Mouse (Mus musculus) spleen, postnatal 14 days (tissue): ENCODE measurements around the gene Plekha8.

Source experiments
- DNase-seq, 2 experiments: peaks; one replicate each; pipeline ENCODE4 v3.0.0; 2021 to 2022; ENCODE audit warnings: low spot score in 2 of 2

Gene Plekha8

DNA sequence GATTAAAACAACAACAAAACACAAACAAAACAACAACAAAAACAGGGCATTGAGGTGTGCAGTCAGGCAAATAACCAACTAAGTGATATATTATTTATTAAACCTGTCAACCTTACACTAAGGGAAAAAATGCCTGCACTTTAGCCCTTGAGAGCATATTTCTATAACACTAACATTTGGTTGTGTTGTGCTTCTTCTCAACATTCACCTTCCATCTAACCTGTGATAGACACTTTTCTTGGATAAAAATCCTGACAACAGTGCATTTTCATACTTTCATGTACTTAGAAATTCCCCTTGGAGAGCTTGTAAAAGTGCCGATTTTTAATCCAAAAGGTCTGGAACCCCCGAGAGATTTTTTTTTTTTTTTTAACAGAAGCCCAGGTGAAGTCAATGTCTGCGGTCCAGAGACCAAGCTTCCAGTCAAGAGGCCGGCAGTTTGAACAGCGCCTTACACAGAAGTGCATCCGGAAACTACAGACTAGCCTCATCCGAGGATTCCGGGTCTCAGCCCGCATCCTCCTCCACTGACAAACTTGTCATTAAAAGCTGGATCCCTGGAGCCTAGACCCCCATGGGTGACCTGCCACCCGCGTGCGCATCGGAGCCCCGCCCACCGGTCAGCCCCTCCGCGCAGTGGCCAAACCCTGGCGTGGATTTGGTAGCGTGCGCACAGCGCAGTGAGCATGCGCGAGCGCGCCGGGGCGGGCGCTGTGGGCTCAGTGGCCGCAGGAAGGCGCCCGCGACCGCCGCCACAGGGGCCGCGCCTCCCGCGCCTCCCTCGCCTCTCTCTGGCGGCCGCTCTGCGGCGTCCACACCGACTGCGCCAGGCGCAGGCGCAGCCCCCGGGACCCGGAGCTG, at the start of gene Plekha8:
Gene Plekha8, plus strand, starts transcription at position 643 of the 861 bp plus-strand sequence.
- peak; percentile 67 to 79 for DNase-seq

- DNase-seq: no peak
Observed at GRCm38 (mm10) chr6:54548314-54549019, 46.4 kb upstream of the Plekha8 start.

DNA sequence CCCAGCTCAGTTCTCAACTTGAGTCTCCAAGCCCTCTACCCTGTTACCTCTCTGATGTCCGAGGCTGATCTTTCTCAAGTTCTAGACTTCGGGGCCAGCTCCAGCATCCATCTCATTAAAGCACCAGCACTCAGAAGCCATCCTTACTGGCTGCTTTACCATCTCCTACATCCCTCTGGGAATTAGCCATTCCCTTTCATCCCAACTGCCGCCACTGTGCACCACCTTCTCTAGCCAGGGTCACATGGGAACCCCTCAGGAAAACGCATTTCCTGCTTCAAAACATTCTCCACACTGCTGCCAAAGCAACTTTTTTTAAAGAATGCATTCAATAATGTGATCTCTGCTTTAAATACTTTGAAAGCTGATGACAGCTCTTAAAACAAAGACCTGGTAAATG, 45.6 kb upstream of the Plekha8 start:
- no peak for DNase-seq

DNA sequence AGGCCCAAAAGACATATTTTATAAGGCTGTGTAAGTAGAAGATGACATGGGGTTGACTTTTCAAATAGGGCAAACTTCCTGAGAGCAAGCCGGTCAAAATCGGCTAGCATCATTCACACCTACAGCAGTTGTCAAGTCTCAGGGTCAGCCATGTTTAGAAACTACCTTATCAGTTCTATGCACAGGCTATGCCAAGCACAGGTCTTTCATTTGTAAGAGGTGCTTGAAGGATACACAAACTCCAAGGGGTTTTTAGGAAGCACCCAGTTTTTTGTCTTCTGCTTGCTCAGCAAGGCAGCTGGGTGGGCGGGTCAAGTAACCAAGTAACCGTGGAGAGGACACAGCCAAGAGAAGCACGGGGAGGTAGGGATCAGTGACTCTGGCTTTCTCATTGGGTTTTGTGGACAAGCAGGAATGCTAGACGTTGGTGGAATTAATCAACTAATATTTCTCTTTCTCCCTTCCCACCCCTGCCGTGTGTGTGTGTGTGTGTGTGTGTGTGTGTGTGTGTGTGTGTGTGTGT, 44.0 kb upstream of the Plekha8 start:
- DNase-seq: no peak

DNA sequence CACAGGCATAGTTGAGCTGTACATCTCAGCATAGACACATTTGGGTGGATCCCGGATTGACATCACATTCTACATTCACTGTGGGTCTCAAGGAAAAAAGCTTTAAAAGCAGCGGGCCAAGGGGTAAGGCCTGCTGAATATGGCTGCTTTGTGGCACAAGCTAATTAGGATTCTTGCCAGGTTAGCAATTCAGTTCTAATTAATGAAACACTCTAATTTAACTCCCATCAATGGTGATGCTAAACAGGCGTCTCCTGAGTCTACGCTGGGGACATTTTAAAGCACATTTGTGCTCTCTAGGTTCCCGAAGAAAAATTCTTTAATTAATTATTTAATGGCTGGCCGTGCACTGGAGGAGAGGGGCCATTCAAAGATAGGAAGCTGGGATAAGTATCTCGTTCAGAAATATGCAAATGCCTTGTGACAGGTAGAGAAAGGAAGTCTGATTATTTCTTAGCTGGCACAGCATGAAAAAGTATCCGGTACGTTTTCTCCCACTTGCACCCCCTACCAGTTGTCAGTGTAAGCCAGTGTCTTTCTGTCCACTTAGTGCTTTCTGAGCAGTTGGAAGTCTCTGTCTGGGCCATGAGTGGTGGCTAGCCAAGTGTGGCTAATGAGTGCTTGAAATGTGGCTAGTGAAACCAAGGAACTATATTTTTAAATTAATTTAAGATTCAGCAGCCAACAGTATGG, 42.0 kb upstream of the Plekha8 start:
- no peak for DNase-seq

GRCm38 (mm10) chr6:54553632-54554031, 41.3 kb upstream of the Plekha8 start:
- no peak for DNase-seq

DNA sequence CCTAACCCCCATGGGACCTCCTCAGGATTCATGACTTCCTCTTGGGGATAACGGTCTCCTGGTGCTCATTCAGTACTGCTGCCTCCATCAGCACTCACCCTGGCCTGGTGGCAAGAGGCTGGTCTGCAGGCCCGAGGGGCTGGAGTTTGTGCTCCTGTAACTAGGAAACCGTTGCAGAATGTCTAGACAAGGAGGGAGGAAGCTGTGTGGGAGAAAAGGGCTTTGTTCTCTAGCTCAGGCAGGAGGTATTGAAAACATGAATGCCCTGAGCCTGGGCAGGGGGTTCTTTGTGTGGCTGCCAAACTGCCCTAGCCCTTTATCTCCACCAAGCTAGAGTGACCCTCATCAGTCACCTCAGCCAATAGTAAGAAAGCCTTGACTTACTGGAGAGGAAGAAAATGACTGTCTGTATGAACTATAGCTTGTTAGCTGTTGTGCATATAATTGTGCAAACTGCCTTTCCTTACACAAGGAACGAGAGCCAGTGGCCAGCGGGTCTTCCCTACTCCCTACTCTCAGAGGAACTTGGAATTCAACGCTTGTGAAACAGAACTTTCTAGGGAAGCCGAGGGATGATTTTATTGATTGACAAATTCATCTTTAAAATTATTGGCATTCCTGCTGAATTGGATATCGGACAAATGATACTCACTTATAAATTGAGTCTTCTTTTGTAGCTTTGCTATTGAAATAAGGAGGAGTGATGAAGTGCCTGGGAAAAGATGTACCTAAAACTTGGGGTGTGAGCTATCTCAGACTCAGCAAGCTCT, 40.4 kb upstream of the Plekha8 start:
- DNase-seq: no peak

DNA sequence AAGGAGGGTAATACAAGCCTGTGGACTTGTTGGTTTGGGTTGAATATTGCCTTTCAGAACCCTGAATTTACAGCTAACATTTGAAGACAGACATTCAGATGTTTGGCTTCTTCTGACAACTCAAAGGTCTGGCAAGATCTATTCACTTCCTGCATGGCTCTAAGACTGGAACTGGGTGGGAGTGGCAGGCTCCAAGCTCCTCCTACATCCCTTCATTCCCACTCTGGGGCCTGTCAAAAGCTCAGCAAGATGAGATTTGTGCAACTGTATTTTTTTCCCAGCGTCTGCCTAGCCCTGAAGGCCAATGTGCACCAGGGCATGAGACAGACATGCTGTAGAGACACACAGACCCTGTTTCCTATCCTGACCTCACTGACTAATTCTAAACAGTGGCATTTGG, 39.1 kb upstream of the Plekha8 start:
- DNase-seq: no peak

DNA sequence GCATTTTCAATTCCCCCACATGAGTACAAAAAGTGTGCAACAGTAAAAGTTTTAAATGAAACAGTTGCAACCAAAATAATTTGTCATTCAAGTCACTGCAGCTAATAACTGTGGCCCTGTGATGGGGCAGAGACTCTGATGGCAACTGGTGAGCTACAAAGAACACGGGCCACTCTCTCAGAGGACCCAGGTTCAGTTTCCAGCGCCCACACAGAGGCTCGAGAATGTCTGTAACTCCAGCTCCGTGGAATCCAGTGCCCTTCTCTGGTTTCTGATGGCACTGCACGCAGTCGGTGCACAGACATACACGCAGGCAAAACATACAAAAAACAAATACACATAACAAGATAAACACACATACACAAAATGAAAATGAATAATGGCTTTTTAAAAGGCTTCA, 37.2 kb upstream of the Plekha8 start:
- DNase-seq: no peak

DNA sequence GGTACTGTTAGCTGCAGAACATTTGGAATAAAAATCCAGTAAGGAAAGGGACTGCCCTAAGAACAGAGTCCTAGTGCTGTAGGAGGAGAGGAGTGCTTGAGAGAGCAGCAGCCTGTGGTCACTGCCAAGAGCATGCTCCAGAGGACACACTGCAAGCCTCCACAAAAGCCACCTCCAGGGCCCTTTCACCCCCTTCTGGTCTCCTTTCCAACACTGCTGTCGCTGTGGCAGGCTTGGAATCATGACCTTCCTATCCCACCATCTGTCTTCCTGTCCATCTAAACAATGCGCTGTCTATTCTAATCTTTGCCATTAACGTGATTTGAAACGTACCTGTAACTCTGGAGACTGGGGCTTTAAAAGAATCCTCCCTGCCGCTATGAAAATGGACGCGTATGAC, 36.4 kb upstream of the Plekha8 start:
- no peak for DNase-seq

DNA sequence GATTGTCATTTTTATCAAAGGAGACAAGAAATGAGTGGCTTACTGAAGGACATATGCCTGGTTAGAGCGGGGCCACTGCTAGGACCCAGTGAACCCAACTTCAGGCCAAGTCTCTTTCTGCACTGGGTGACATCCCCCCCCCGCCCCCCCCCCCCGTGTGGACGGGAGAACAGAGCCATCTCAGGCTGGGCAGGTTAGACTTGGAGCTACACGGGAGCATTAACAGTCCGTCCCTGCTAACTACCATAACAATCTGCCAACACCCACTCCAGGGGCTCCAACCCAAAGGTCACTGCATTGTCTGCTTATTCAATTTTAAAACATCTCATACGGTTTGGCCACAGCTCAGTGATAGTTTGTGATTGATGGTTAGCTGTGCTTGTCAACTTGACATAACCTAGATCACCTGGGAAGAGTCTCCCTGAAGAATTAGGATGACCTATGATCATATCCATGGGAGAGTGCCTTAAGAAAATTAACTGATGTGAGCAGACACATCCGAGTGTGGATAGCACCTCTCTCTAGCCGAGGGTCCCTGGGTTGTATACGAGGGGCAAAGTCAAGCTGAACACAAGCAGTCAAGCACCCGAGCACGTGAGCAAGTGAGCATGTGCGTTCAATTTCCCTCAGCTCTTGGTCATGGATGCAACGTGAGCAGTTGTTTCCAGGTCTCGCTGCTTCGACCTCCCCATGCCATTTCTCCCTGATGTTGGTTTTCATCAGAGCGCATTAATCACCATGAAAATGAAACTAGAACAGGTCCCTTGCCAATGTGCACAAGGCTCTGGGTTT, 32.7 kb upstream of the Plekha8 start:
- DNase-seq: no peak

DNA sequence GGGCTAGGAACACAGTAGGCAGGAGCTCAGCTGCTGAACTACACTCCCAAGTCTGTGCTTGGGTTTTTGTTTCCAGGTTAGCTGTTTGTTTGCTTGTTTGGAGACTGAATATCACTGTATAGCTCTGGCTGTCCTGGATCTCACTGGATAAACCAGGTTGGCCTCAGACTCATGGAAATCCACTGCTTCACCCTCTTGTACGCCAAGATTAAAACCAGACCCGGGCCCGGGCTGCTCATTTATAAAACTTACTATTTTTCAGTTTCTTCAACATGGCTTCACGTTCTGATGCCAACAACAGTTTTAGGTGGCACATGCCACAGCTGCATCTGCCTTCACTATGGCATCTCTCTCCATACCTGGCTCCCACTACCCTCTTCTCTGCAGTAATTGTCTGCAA, 31.4 kb upstream of the Plekha8 start:
- no peak for DNase-seq

- no peak for DNase-seq
Observed at GRCm38 (mm10) chr6:54564506-54564991, 30.4 kb upstream of the Plekha8 start.

DNA sequence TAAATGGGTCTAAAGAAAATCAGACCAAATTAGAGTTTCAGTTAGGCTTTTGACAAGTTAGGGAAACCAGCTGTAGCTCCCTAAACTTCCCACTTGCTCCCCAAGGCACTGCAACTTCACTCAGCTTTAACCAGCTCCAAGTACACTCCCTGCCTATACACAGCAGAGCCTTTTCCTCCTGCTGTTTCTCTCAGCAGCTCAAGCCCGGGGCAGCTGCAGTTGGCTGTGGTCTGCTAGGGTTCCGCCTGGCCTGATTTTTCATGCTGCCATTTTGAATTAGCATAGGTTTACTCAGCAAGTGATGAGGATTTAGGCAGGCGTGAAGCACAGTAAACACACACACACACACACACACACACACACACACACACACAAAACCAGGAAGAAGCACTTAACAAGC, 29.9 kb upstream of the Plekha8 start:
- no peak for DNase-seq

DNA sequence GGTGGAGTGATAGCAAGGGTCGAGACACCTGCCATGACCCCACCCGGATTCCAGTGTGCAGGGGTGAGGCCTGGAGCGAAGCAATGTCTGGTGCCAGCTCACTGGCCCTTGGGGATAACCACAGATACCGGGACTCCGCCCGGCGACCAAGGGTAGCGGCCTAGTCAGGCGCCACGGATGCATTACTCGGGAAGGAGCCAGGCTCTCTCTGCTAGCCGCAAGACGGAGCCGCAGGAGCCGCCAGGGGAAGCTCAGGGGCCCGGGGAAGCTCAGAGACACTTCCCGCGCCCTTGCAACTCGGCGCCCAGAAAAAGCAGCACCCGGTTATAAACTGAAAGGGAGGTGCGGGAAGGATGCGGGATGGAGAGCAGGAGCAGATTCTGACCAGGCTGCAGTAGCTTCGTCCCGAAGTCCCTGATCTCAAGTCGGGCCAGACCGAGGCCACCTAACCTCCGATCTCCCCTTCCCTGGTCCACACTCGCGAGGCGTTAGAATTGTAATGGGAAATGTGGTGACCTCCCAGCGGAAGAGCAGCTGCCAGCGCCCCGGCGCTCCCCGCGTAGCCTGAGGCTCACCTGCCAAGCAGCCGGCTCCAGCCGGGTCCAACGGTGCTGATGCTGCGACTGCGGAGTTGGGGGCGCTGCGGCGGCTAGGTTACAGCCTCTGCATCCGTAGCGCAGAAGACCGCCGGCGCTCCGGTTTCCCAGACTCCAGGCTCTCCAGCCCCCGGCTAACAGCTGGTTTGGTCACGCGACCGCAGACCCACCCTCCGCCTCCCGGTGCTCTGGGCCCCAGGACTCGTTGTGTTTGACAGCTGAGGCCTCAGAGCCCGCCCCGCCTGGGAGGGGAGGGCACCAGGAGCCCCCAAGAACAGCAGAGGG, 29.0 kb upstream of the Plekha8 start, which contains the start of gene Scrn1:
Gene Scrn1, minus strand, starts transcription at position 825 of the 881 bp plus-strand sequence.
- no peak for DNase-seq

- no peak for DNase-seq
Observed at GRCm38 (mm10) chr6:54566546-54566919, 28.4 kb upstream of the Plekha8 start.

GRCm38 (mm10) chr6:54569776-54570175, 25.1 kb upstream of the Plekha8 start:
- DNase-seq: no peak

DNA sequence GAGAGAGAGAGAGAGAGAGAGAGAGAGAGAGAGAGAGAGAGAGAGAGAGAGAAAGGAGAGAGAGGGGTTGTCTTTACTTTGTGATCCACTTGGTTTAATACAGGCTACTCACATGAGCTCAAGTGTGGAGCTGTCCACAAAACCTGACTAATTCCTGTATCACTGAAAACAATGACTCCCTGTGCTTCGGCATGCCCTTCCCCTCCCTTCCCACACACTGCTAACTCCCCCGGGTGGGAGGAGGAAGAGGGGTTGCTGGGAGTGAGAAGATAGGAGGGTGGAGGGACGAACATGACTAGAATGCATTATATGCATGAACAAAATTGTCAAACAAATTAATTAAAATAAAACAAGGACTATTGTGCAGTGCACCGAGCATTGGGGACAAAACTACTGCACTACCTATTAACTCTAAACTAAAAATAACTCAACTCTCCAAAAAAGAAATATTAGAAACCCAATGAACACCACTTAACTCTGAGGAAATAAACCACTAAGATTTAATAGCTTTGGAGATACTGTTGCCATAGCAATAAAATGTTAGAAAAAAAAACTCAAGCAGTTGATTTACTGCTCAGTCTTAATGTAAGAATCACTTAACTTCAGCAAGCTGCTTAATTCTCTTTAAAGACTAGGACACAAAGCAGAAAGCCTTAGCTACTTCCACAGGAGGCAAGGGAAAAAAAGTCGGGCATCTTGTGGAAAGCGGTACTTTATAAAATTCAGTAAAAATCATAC, 21.5 kb upstream of the Plekha8 start:
- no peak for DNase-seq

DNA sequence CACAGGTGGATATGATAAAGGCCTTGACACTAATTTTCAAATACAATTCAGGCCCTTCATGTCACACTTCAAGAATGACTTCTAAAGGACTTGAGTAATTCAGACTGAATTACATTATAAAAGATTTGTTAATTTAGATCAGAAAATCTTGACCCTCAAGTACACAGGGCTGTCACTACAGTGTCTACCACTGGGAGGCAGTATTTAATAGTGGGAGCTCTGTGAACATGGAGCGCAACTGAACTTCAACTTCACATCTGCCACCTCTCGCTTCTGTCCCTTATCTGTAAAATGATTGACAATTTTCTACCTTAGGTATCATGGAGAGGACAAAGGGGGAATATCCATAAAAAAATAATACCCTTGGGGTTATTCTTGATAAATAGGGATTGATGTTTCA, 8.7 kb upstream of the Plekha8 start:
- DNase-seq: peak in 1 of 2 experiments; percentile 20
